Mouse (Mus musculus): ENCODE measurements around the gene Gnb1l.

GRCm38 (mm10) chr16:18611752-18612151 lies 113.2 kb downstream of the Gnb1l start:
- TF ChIP-seq CTCF (IDR thresholded peaks at IDR 0.05; ENCODE audit: borderline replicate concordance, extremely low read depth, insufficient read depth, insufficient read length) = no peak
- TF ChIP-seq POLR2A (IDR thresholded peaks at IDR 0.05; ENCODE audit: borderline replicate concordance, extremely low read depth, insufficient read depth, insufficient read length, poor library complexity, severe bottlenecking) = no peak
